Mouse (Mus musculus) left cerebral cortex, adult 18-20 months (tissue): ENCODE results near the gene Npnt. TPM values are rescaled to one million over a fixed set of nuclear protein-coding genes. Genes with fewer than 3 reads are reported as not detected.

Source experiments
- DNase-seq, 2 experiments: peaks; one replicate each; pipeline ENCODE4 v3.0.0; 2021 to 2022; ENCODE audit warnings: low spot score in 2 of 2, mixed read lengths in 1 of 2
- total RNA-seq, 2 experiments: library from RNA; stranded (reverse); gene quantifications; 2 replicates each; pipeline ENCODE4 v1.2.3; 2021

Gene Npnt
- total RNA-seq, 2 experiments from 2014 or later, result 11.2 to 14.1 TPM

DNA sequence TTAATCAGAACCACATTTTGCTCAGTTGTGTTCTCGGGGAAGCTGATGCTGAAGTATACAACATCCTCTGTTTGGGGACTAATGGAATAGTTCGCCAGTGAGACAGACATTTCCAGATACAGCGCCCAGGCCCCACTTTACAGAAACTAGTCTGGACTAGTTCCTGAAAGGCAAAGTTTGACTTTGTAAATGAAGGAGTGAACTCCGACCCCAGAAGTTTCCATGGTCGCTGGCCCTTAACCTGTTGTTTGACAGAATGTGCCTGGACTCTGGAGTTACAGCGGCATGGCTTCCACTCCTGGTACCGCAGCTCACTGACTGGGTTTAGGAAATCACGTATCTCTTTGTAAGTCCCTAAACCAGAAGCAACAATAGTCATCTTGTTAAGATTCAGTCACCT is 89.3 kb downstream of the Npnt start:
- no peak for DNase-seq

DNA sequence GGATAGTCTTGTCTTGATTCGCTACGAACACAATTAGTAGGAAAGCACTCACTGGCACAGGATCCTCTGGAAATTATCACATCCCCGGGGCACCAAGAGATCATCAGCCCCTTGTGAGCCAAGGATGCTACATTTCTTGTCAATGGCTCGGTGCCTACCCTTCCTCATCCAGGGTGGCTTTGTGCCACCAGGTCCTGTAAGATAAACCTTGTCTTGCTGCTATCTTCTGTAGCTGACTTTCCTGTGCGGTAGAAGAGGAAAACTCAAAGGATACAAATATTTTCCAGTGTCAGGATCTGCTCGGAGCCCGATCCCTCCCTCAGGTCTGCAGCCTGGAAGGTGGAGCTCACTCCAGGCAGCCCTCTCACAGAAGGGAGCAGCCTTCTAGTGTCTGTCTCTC is 90.5 kb downstream of the Npnt start:
- DNase-seq, result no peak

DNA sequence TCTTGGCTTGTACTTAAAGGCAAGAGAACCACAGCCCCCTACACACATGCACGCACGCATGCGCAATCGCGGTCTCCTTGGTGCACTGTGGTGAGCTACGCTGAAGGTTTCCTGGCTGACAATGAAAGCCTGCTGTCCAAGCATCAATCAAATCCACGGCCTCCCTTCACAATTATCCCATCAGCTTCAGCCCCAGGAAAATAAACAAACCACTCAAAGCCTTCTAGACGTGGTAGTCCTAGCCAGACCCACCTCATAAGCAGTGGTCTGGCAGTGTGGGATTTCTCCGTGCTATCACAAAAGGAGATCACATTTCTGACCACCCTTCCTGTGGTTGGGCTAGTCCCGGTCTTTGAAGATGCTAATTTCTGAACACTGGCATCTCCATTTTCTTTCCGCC is 91.2 kb downstream of the Npnt start:
- DNase-seq, result no peak

DNA sequence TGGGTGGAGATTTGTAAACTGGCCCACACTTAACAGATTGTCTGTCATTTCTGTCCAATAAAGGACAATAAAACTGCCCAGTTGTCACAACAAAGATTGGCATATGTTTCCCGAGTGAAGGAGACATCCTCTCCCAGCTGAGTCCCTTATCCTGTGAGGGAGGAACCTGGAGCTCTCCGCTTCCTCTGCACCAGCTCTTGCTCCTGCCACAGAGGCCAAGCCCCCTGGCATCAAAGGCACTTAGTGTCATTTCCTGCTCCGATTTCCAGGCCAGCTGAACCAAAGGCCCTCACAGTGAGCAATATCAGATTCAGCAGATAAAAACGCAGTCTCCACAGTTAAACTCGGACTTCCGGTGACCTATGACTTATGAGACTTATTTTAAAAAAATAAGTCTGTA is 93.4 kb downstream of the Npnt start:
- no peak for DNase-seq

DNA sequence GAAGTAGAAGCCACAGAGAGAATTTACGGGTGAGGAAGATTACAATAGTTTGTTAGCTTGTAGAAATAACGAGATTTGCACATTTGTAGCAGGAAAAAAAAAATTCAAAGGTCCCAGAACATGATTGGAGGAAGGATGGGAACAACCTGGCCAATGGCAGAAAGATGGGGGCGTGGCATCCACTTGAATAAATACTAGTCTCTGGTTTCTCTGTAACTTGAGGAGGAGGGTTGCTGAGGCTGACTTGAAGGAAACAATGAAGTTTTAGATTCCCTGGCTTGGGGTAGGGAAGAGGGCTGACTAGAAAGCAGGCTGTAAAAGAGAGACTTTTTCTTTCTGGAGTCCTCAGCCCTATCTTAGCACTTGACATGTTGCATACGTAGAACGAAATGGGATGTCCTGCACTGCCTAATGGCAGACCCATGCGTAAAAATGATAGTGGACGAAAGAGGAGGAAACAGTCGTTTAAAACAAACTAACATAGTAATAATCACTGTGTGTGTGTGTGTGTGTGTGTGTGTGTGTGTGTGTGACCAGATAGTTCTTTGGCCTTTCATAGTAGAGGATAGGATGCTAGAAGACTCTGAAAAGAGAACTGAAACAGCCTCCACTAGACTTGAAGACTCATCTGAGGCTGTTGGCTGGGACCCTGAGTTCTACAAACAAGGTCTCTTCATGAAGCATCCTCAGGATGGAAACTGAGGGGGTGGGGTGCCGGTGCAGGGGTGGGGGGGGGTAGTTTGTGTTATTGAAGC is 94.5 kb downstream of the Npnt start:
- DNase-seq, result no peak

DNA sequence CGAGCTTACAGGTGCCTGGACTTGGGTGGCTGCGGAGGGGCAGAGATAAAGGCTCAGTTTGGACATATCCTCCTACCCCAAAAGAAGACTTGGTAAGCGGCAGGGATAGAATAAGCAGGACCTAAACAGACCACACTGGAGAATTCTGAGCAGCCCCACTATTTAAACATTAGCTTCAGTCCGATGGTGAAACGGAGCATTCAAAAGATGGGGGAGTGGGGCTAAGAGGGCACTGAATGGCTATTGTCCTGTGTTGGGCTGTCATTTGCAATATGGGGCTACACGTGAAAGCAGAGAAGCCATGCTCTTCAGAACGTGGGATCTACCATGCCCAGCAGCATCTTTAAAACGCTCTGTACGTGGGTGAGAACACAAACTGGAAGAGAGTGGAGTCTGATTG is 95.8 kb downstream of the Npnt start:
- DNase-seq, result no peak

DNA sequence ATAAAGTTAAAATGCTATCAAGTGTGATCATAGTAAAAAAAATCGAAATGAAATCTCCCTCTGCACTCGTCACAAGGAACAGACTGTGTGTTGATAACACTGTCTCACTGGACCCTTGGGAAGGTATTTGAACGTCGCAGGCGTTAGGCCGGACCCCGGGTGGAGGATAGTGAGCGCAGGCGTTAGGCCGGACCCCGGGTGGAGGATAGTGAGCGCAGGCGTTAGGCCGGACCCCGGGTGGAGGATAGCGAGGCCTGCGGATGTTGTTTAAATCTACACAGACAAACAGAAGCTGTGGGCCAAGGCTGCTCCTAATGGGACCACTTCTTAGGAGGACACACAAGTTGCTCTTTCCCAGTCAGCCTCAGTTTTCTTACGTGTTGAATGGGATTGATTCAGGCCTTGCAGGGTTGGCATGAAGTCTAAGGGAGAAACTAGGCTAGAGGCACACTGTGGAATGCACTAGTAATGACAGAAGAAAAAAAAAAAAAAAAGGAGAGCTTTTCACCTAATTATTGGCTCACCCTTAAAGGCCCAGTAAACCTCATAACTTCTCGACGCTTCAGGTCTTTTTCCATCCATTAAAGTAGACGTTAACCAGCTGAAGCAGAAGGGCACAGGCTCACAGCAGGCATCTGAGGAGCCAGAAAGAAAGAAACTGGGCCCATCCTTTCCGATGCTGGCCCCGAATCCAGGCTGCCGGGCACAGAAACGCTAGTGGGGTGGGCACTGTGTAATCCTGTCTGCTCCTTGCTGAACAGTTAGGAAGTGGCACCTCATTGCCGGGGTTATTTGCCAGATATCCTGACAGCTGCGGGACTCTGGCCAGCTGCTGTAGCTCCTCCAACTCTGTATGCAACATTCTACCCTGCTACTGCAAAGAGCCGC is 98.0 kb downstream of the Npnt start:
- DNase-seq, result no peak

DNA sequence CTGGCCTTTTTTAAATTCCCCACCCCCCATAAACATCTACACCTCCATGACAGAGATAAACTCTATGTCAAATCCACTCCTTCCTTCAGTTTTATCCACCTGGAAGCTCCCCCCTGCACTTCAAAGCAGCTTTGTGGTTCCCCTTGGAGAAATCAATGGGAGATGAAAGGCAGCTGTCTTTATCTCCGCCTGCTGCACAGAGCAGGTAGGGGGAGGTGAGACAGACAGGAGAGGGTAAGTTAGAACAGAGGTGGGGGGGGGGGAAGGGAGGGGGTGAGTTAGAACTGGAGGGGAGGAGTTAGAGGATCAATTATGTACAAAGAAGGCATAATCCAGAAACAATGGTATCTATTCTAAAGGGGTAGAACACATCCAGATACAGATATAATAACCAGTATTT is 98.7 kb downstream of the Npnt start:
- no peak for DNase-seq

DNA sequence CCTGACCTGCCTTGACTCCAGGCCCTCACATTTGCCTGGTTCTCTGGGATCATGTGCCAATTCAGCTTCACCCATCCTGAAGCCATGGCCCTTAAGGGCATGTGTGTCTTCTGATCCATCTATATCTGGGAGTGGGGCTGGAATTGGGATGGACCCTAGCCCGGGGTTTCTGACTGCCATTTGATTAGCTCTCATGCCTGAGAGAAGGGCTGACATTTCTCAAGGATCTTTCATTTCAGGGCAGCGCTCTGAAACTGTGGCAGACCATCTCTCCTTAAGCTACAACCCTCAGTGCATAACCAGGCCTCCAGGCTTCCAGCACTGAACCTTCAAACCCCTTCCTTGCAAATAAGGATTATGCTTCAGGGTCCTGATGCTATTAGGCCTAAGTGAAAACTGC is 99.7 kb downstream of the Npnt start:
- no peak for DNase-seq

DNA sequence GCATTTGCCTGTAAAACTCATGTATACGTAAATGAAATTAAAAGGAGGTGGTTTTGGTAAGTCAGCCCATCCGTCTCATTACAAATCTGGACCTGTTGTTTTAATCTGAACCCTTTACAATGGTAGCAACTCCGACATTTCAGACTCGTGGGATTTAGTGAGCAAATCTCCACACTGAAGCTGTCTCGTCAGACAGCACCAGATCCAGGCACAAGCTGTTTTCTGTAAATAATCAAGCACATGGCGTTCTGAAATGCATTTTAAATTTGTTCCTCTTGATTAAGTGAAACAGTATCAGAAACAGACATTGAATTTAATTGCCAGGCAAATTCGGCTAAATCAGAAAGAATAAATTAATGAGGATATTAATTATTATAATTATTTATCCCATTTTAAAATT is 100.4 kb downstream of the Npnt start:
- DNase-seq, result no peak

DNA sequence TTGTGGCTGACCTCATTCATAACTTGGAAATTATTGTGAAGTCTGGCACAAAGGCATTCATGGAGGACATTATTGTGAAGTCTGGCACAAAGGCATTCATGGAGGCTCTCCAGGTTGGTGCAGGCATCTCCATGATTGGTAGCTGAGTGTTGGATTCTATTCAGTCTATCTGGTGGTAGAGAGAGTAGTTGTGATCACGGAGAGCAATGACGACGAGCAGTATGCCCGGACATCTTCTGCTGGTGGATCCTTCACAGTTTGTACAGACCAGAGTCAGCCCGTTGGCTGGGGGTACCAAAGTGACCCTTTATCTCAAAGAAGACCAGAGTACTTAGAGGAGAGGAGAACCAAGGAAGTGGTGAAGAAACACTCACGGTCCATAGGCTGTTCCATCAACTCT is 107.4 kb downstream of the Npnt start:
- no peak for DNase-seq

DNA sequence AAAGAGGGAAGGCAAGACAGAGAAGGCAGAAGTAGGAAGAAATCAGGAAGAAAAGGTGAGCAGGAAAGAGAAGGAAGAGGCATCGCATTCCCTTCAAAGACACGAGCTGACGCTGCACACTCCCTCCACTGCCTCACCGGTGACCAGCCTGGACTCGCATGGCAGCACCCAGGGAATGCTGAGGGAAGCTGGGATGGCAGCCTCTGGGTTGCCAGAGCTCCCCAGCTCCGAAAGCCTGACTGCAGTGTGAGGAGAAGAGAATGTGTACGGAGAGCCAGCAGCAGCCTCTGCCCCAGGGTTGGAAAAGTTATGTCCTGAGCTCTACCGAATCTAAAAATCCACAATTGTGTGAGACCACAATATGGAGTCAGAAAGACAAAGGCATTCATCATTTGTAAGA is 110.6 kb downstream of the Npnt start:
- DNase-seq, result no peak

DNA sequence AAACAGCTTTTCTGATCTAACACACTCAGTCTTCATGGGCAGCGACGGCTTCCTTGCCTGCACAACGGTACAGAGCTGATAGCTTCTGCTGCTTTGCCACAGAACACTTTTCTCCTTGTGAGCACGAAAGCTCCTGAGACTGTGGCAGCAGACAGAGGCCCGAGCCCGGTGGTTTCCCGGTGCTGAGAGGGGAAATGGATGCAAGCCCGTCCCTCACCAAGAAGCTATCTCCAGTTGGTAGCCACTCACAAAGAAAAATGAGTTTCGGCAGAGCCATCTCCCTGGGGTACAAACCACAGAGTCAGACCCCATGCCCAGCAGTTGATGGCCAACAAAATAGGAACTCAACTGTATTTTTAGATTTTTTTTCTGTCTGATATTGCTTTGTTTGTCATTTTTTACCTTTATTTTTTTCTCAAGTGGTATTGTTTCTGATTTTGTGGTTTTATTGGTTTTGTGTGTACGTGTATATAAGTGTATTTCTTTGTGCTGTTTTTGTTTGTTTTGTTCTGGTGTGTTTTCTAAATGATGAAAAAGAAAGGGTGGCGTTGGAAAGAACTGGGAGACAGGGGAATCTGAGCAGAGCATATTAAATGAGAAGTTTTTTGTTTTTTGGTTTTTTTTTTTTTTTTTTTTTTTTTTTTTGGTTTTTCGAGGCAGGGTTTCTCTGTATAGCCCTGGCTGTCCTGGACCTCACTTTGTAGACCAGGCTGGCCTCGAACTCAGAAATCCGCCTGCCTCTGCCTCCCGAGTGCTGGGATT is 111.3 kb downstream of the Npnt start:
- no peak for DNase-seq

DNA sequence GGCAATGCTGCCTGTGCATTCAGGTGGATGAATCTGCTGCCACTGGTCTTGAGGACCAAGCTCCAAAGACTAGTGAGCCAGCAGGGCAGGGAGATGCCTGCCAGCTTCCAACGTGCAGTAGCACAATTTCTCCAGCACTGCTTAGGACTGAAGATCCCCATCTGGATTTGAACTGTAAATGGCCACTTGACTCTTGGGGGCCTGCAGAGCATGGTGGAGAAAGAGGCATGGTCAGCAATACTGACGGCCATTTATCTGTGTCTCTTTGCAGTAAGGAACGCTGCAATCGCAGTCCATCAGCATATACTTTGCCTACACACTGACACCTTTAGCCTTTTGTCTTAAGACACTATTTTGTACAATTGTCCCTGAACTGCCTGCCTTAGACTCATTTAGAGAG is 113.0 kb downstream of the Npnt start:
- no peak for DNase-seq

DNA sequence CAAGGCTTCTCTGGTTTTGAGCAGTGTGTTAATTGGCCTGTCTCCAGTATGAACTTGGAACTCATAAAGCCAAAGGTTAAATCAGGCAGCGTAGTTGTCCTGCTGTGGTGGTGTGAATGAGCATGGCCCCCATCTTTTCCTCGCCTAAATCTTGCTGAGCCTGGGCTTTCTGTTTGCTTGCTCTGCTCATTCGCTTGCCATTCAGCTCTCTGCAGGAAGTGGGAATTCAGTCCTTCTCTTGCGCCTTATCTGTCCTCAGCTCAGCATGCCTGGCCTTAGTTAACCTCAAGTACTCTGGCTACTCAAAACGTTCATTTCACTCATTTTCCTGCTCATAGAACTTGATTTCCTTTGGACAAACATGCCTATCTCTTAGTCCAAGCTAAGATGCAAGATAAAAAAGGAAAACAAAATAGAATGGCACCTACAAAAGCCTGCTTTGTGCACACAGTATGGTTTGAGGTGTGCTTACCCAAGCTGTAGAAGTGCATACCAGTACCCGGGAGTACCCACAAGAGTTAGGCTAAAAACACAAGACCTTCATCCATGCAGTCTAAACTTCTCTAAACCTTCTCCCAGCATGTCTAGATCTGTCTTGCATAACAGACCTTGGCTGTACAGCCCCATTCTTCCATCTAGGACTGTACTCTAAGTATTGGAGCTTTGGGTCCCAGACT is 114.8 kb downstream of the Npnt start:
- DNase-seq, result no peak

Other genes starting within 250 kb of the Npnt start
- 10 to 100 TPM; 14.1 to 14.8 TPM for gene Ints12, start 141.5 kb upstream of the Npnt start, total RNA-seq
- 10 to 100 TPM in 1 of 2 experiments, 1 to 10 TPM in 1; 9.4 to 11.4 TPM for gene Gstcd, start 141.7 kb upstream of the Npnt start, total RNA-seq